Mouse (Mus musculus): ENCODE data around the gene Gm10217.

The Gm10217 gene
- long read RNA-seq, experiment 1, result 0 reads
- long read RNA-seq, experiment 2, result 0 reads

GRCm38 (mm10) chr8:9863951-9864350, at the start of gene Gm10217:
TSS of gene Gm10217 (plus strand) at chr8:9864251.
- intact Hi-C loops (cut with DNase I), result no loop called here

- intact Hi-C loops (cut with DNase I), result no loop called here
Measured at GRCm38 (mm10) chr8:9824770-9825169, 39.3 kb upstream of the Gm10217 start.

GRCm38 (mm10) chr8:9840257-9840656, 23.8 kb upstream of the Gm10217 start:
- intact Hi-C loops (cut with DNase I), result no loop called here

GRCm38 (mm10) chr8:9859286-9859685, 4.8 kb upstream of the Gm10217 start:
- intact Hi-C loops (cut with DNase I), result no loop called here

- intact Hi-C loops (cut with DNase I), result no loop called here
Measured at GRCm38 (mm10) chr8:9860539-9861203, 3.4 kb upstream of the Gm10217 start.

- intact Hi-C loops (cut with DNase I), result no loop called here
Measured at GRCm38 (mm10) chr8:9865150-9865549, 1.1 kb downstream of the Gm10217 start.

- intact Hi-C loops (cut with DNase I), result no loop called here
Measured at GRCm38 (mm10) chr8:9868094-9868493, 4.0 kb downstream of the Gm10217 start.

- intact Hi-C loops (cut with DNase I), result no loop called here
Measured at GRCm38 (mm10) chr8:9876241-9876640, 12.2 kb downstream of the Gm10217 start.

GRCm38 (mm10) chr8:9879921-9880320, 15.9 kb downstream of the Gm10217 start:
- intact Hi-C loops (cut with DNase I), result no loop called here

- intact Hi-C loops (cut with DNase I), result no loop called here
Measured at GRCm38 (mm10) chr8:9886714-9887113, 22.7 kb downstream of the Gm10217 start.

GRCm38 (mm10) chr8:9899199-9899598, 35.1 kb downstream of the Gm10217 start:
- intact Hi-C loops (cut with DNase I), result no loop called here

- intact Hi-C loops (cut with DNase I), result no loop called here
Measured at GRCm38 (mm10) chr8:9899673-9900072, 35.6 kb downstream of the Gm10217 start.

All from adrenal gland (tissue).